Mouse (Mus musculus): ENCODE measurements around the gene Zfp809.

The Zfp809 gene

GRCm38 (mm10) chr9:22261594-22261993 lies 36.1 kb downstream of the Zfp809 start:
- DNase-seq (ENCODE audit: low spot score in 2 of 2) = no peak

GRCm38 (mm10) chr9:22262611-22263010 lies 37.1 kb downstream of the Zfp809 start:
- DNase-seq (ENCODE audit: low spot score in 2 of 2) = no peak

- DNase-seq (ENCODE audit: low spot score in 2 of 2) = no peak
Measured at GRCm38 (mm10) chr9:22268886-22269285, 43.4 kb downstream of the Zfp809 start.

GRCm38 (mm10) chr9:22278733-22279132 lies 53.2 kb downstream of the Zfp809 start:
- DNase-seq (ENCODE audit: low spot score in 2 of 2) = no peak
